Mouse (Mus musculus): Measurements from ENCODE around the gene Pigr.

DNA sequence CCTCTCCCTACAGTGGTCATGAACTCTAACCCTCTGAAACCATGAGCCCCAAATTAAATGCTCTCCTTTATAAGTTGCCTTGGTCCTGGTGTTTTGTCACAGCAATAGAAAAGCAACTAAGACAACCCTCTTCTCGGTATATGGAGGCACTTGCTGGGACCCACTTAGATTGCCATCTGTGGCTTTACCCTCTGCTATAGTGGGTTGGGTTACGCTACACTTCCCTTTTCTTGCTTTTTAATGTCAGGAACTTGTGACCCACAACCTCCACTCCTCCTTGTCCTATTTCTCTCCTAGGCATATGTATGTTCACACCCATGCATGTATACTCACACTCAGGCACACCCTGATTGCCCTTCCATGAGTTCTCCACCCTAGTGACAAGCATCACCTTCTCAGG is 46.4 kb downstream of the Pigr start:
- TF ChIP-seq POLR2A (IDR thresholded peaks at IDR 0.05; ENCODE audit: control insufficient read depth, extremely low read depth, insufficient read depth, low read length, poor library complexity): no peak
- no peak for TF ChIP-seq CTCF (IDR thresholded peaks at IDR 0.05; ENCODE audit: borderline replicate concordance, control insufficient read depth, extremely low read depth, insufficient read depth, low read length, poor library complexity)

Data from thymus, adult 2 months (tissue).